Mouse (Mus musculus): ENCODE results near the gene Wdr44. TPM values are rescaled to one million over a fixed set of nuclear protein-coding genes. Genes with fewer than 3 reads are reported as not detected.

Gene Wdr44
- polyA plus RNA-seq (2012; rRNA removed): 5.0 and 5.2 TPM in 2 replicates

GRCm38 (mm10) chrX:23692722-23693442 lies at the start of gene Wdr44:
Gene Wdr44 (plus strand): TSS chrX:23693051.

Other genes starting within 250 kb of the Wdr44 start
- 0.05 TPM in 1 of 2 replicates, not detected in the other for gene Gm4907, start 189.5 kb downstream of the Wdr44 start, polyA plus RNA-seq (2012; rRNA removed)

All from central nervous system, embryonic 14 days (tissue).